Mouse (Mus musculus) left cerebral cortex, postnatal 25 days (tissue): ENCODE results near the gene Elac2. TPM values are rescaled to one million over a fixed set of nuclear protein-coding genes. Genes with fewer than 3 reads are reported as not detected.
A peak's percentile ranks its signal among the peaks of the same experiment; 100 is the strongest.

Source experiments
- DNase-seq, 2 experiments: peaks; one replicate each; pipeline ENCODE4 v3.0.0; 2022; ENCODE audit warnings: low spot score in 2 of 2, mixed read lengths in 1 of 2
- intact Hi-C: fragments of 180-260 bp; cut with DNase I; formaldehyde crosslinking; loops from one replicate; pipeline ENCODE4 v1.15.1; 2025
- total RNA-seq, 2 experiments: library from RNA; stranded (reverse); gene quantifications; 2 replicates each; pipeline ENCODE4 v1.2.3; 2021

Gene Elac2
- total RNA-seq, 2 experiments from 2014 or later: 27.3 to 28.0 TPM

DNA sequence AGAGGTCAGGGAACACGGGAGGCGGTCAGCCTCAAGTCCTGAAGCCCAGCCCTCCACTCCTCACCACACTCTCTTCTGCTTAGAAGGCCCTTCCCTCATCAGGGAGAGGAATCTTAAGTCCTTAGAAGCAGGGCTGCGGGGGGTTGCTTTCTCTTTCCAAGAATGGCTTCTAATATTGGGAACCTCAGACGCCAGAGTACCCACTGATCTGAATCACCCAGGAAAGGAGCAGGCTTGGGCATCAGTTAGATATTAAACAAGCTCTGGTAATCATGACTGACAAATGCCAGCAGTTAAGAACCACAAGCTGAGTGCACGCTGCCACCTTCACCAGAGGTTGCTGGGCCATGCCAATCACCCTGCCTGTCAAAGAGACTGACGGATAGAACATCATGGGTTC, 35.1 kb downstream of the Elac2 start:
- DNase-seq: no peak
- intact Hi-C loops: no loop called here

DNA sequence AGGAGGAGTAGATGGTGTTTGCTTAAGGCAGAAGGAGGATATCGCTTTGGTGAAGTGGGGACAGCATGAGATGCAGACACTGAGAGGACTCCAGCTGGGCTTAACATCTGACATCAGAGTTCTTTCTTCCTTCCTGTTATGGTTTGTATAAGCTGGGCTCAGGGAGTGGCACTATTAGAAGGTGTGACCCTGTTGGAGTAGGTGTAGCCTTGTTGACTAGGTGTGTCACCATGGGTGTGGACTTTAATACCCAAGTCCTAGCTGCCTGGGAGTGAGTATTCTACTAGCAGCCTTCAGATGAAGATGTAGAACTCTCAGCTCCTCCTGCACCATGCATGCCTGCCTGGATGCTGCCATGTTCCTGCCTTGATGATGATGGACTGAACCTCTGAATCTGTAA, 37.9 kb downstream of the Elac2 start:
- DNase-seq: no peak
- intact Hi-C loops: no loop called here

DNA sequence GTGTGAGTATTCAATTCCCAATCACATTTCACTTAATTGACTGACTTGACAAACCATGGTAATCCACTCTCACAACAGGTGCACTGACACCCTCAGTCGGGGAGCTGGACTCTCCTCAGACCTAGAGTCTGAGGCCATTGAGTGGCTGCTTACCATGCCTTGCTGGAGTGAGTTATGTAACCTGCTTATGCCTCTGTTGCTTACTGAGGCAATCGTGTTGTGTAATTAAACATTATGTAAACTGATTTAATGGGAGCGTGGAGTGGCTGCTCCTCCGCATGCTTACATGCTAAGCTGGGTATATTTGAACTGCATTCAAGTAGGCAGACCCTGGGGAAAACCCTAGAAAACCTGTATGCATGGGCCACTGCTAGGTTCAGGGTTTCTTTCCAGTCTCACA, 41.9 kb downstream of the Elac2 start:
- DNase-seq: no peak
- intact Hi-C loops: loop anchor here (10.0 kb wide), 1 partner anchor 654 kb away; no protein-coding TSS in a partner anchor

DNA sequence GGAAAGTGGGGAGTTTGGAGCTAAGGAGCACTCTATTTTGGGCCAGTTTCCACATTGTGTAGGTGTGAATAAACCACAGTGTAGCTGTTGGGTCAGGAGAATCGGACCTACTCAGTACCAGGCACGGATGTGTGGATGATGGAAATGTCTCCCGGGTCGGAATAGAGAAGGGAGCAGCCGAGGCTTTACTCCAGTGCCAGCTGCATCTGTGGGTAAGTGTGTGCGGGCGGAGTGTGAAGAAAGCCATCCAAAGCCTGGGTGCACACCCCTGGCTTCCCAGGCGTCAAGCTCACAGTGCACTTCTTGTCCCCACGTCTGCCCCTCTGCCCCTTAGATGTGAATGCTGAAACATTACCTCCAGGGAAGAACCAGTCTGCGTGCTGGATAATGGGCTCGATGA, 43.9 kb downstream of the Elac2 start:
- DNase-seq: peak in 1 of 2 experiments; percentile 60
- intact Hi-C loops: loop anchor here (10.0 kb wide), 1 partner anchor 652 kb away; no protein-coding TSS in a partner anchor

DNA sequence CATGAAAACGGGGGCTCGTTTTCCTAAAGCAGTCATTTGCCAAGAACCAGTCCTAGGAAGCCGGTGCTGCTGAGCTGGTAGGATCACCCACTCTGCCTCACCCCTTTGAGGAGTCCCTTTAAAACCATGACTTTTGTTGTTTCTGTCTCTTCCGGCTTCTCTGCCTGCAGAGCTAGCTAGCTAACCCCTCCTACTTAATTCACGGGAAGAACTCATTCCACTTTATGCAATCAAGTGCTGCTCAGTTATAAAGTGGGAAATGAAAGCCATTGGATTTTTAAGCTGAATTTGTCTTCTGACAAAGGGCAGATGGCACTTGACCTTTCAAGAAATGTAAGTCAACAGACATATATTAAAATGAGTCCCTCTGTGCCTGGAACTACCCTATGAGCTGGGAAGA, 49.2 kb downstream of the Elac2 start:
- intact Hi-C loops: loop anchor here (10.0 kb wide), 1 partner anchor 647 kb away; no protein-coding TSS in a partner anchor
- DNase-seq: no peak

DNA sequence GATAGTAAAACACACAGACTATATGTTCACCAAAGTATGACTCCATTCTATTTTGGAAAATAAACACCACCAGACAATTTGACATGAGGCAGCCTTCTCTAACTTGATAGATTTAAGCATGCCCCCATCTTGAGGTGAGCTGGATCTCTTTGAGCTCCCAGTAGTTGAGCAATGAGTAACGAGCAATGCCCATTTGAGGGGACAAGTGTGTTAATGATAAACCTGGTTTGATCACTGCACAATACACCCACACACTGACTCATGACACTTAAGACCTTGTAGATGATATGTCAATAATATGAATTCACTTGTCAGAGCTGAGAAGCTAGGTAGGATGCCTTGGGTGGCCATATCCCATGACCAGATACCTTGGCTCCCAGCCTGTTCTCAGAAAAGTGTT, 51.4 kb downstream of the Elac2 start:
- intact Hi-C loops: no loop called here

DNA sequence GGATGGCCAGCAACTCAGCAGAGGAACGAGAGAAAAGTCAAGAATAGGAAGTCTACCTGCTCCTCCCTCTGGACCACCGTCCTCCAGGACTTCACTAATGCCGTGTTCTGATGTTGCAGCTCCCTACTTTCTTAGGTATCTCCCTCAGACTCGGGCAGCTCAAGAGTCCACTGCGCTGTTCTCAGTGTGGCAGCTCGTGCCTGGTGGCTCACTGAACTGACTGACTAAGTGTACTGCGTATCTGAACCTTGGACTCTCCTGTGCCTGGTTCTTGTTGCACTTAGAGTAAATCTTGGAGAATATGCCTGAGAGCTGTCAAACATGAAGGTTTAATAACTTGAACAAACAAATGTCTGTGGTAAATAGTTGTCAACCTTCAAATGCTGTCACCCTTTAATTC, 53.4 kb downstream of the Elac2 start:
- DNase-seq: no peak
- intact Hi-C loops: no loop called here

More for the DNA sequence above, 51.4 kb downstream of the Elac2 start:
- no peak for DNase-seq

DNA sequence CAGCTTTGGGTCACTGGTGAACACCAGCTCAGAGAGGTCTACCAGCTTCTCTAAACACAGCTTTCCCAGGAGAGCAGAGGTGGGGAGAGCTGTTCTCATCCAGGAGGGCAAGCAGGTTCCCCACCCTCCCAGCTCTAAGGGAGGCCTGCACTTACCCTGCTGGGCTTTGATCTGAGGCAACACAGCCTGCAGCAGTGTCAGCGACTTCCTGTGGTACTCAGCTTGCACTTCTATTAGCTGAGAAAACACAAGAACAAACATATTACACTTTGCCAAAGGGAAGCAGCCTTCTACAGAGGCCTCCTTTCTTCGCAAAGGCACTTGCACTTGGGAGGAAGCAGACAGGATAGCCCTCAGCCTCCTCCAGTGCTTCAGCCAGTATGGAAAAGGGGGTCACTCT, 60.2 kb downstream of the Elac2 start:
- intact Hi-C loops: no loop called here
- no peak for DNase-seq

DNA sequence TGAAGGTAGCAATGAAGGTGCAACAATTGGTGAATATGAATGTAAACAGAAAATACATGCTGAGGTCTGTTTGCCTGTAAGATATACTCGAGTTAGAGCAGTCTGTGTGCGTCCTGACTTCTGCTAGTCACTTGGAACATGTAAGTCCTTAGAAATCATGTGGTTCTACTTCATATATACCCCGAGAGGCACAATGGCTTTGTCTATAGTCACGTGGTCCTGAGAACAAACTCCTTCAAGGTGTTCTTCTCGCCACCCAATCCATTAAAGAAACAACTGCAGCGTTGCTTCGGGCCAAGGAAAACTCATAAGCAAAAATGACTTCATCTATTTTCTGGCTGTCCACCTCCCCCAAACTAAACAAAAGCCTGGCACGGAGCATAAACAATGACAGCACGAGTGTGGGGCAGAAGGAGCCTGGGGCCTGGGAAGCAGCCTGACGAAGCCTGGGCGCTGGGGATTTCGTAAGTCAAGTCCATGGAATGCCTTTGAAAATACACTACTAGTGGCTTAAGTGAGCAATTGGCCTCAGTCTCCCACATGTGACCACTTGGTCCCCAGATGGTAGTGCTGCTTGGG, 60.8 kb downstream of the Elac2 start:
- intact Hi-C loops: no loop called here
- DNase-seq: no peak

DNA sequence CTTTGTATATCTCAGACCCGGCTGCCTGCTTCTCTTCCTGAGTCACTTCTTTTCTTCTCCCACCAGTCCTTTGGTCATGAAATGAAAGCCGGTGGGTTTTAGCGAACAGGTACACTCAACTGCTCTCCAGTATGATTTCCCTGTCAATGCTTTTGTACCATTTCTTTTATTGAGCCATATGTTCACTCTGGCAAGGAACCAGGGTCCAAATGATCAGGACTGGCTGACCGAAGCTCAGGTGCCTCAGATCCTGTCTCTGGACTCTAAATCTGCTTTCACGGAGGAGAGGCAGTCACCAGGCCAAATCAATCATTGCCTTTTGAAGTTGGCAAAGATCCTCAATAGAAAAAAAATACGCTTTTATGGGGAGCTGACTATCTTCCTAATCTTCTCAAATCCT, 61.7 kb downstream of the Elac2 start:
- intact Hi-C loops: no loop called here
- DNase-seq: no peak

DNA sequence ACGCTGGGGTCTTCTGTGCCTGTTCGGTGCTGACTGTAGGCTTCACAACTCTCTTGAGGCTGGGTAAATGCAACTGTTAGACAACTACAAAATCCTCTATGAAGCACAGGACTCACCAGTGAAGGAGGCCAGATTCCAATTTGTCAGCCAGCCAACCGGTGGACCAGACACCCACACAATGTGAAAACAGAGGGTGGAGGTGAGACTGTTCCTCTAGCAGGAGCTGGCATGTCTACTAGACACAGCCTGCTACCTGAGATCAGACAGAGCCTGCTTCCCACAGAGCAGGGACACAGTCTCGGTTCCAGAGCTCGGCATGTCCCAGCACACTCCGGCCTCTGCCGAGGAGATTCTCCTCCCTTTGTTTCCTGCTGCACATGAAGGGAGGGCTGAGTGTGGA, 70.3 kb downstream of the Elac2 start:
- intact Hi-C loops: no loop called here
- peak; percentile 28 to 70 for DNase-seq

DNA sequence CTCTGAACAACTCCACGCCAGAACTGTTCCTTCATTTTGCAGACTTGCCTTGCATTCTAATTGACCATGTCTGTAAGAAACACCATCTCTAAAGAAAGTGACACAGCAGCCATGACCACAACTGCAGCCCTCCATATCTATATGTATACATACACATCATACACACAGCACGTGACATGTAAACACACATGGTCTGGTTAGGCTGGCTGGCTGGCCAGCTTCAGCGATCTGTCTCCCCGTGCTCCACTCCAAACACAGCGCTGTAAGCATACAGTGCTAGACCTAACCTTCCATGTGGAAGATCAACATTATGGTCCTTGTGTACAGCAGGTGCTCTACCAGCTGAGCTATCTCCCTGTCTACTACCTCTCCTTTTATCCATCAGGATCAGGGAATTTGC, 72.0 kb downstream of the Elac2 start:
- no peak for DNase-seq
- intact Hi-C loops: no loop called here

Other genes starting within 250 kb of the Elac2 start
- gene 1700086D15Rik, start 180.9 kb downstream of the Elac2 start, total RNA-seq: 1 to 10 TPM; 2.7 to 4.5 TPM
- 100 to 1,000 TPM; 148 to 149 TPM for gene Arhgap44, start 183.9 kb downstream of the Elac2 start, total RNA-seq